Mouse (Mus musculus): ENCODE results near the gene Mab21l2. TPM values are rescaled to one million over a fixed set of nuclear protein-coding genes. Genes with fewer than 3 reads are reported as not detected.

Mab21l2 gene
- total and polyA plus RNA-seq, 3 experiments, result 0.09 to 0.29 TPM; not detected in 1

- Histone ChIP-seq H3K9ac (ENCODE audit: low read depth, low read length) (no peak overlapping the region), H3K4me1 (ENCODE audit: control insufficient read depth, insufficient read depth, low read length) (no peaks in the 10 kb centered on the region), H3K27me3 (ENCODE audit: control insufficient read depth, insufficient read depth, low read length) (no peaks in the 10 kb centered on the region), H3K27ac (no peak overlapping the region), H3K36me3 (ENCODE audit: control insufficient read depth, insufficient read depth, low read length) (no peaks in the 10 kb centered on the region), H3K4me3 (no peak overlapping the region), H3K79me2 (replicated peaks; ENCODE audit: control insufficient read depth, insufficient read depth, low read length) (no peaks in the 10 kb centered on the region)
- WGBS, result 74% methylated on average over 16 of the region's 16 CpGs
- no peak for DNase-seq
- intact Hi-C loops (cut with DNase I), result no loop called here
- TF ChIP-seq POLR2A (IDR thresholded peaks at IDR 0.05; ENCODE audit: insufficient read depth, low read depth, low read length), result no peak
- no peak for TF ChIP-seq EP300 (IDR thresholded peaks at IDR 0.05; ENCODE audit: insufficient read depth, low read depth, low read length)
- no peak for TF ChIP-seq CTCF (IDR thresholded peaks at IDR 0.05)
Measured at GRCm38 (mm10) chr3:86531531-86532269, 16.7 kb downstream of the Mab21l2 start.

- 73% methylated on average over 3 of the region's 3 CpGs for WGBS
- H3K9ac ChIP-seq (ENCODE audit: low read depth, low read length), result no peak overlapping the region
- intact Hi-C loops (cut with DNase I), result no loop called here
Measured at GRCm38 (mm10) chr3:86522880-86523505, 25.4 kb downstream of the Mab21l2 start.

GRCm38 (mm10) chr3:86518506-86519109 is 29.8 kb downstream of the Mab21l2 start:
- intact Hi-C loops (cut with DNase I), result no loop called here
- no peak for DNase-seq
- Histone ChIP-seq H3K4me3 (no peak overlapping the region), H3K79me2 (replicated peaks; ENCODE audit: control insufficient read depth, insufficient read depth, low read length) (no peaks in the 10 kb centered on the region), H3K4me1 (ENCODE audit: control insufficient read depth, insufficient read depth, low read length) (no peaks in the 10 kb centered on the region), H3K27ac (no peak overlapping the region), H3K9ac (ENCODE audit: low read depth, low read length) (no peak overlapping the region), H3K36me3 (ENCODE audit: control insufficient read depth, insufficient read depth, low read length) (no peaks in the 10 kb centered on the region), H3K27me3 (ENCODE audit: control insufficient read depth, insufficient read depth, low read length) (no peaks in the 10 kb centered on the region)
- WGBS, result 81% methylated on average over 2 of the region's 2 CpGs
- TF ChIP-seq CTCF (IDR thresholded peaks at IDR 0.05), result no peak
- no peak for TF ChIP-seq POLR2A (IDR thresholded peaks at IDR 0.05; ENCODE audit: insufficient read depth, low read depth, low read length)
- no peak for TF ChIP-seq EP300 (IDR thresholded peaks at IDR 0.05; ENCODE audit: insufficient read depth, low read depth, low read length)

More at GRCm38 (mm10) chr3:86522880-86523505, 25.4 kb downstream of the Mab21l2 start:
- DNase-seq, result no peak
- H3K79me2 ChIP-seq (replicated peaks; ENCODE audit: control insufficient read depth, insufficient read depth, low read length), result no peaks in the 10 kb centered on the region
- H3K4me3 ChIP-seq, result no peak overlapping the region
- H3K4me1 ChIP-seq (ENCODE audit: control insufficient read depth, insufficient read depth, low read length), result no peaks in the 10 kb centered on the region
- H3K36me3 ChIP-seq (ENCODE audit: control insufficient read depth, insufficient read depth, low read length), result no peaks in the 10 kb centered on the region
- TF ChIP-seq POLR2A (IDR thresholded peaks at IDR 0.05; ENCODE audit: insufficient read depth, low read depth, low read length), result no peak
- no peaks in the 10 kb centered on the region for H3K27me3 ChIP-seq (ENCODE audit: control insufficient read depth, insufficient read depth, low read length)
- no peak overlapping the region for H3K27ac ChIP-seq

GRCm38 (mm10) chr3:86500586-86500985 is 47.8 kb downstream of the Mab21l2 start:
- no peak for DNase-seq
- intact Hi-C loops (cut with DNase I), result no loop called here
- no peaks in the 10 kb centered on the region for H3K79me2 ChIP-seq (replicated peaks; ENCODE audit: control insufficient read depth, insufficient read depth, low read length)
- no peak overlapping the region for H3K4me3 ChIP-seq
- H3K9ac ChIP-seq (ENCODE audit: low read depth, low read length), result no peak overlapping the region
- no peak overlapping the region for H3K27ac ChIP-seq
- no peaks in the 10 kb centered on the region for H3K36me3 ChIP-seq (ENCODE audit: control insufficient read depth, insufficient read depth, low read length)
- no peaks in the 10 kb centered on the region for H3K4me1 ChIP-seq (ENCODE audit: control insufficient read depth, insufficient read depth, low read length)
- TF ChIP-seq POLR2A (IDR thresholded peaks at IDR 0.05; ENCODE audit: insufficient read depth, low read depth, low read length), result no peak
- no peaks in the 10 kb centered on the region for H3K27me3 ChIP-seq (ENCODE audit: control insufficient read depth, insufficient read depth, low read length)

All from heart, adult 2 months (tissue).